Mouse (Mus musculus) heart, embryonic 13.5 days (tissue): ENCODE measurements around the gene Agbl4. TPM values are rescaled to one million over a fixed set of nuclear protein-coding genes. Genes with fewer than 3 reads are reported as not detected.
A peak's percentile ranks its signal among the peaks of the same experiment; 100 is the strongest.

Experiments
- ATAC-seq: fragments of 200-750 bp; cut with Nextera tagmentation; 2 replicates; pipeline ENCODE4 v1.8.0; 2017; ENCODE audit warnings: moderate TSS enrichment; ENCODE audit not compliant: insufficient number of reproducible peaks, low FRiP score, low TSS enrichment; ENCODE audit errors: extremely low read depth
- H3K27ac ChIP-seq: fragments of 300-500 bp; sonication (generic); replicated peaks from 2 replicates; pipeline ENCODE4 v1.5.1; 2015; ENCODE audit warnings: moderate library complexity, mild to moderate bottlenecking, inconsistent platforms
- H3K27me3 ChIP-seq: fragments of 300-500 bp; sonication (generic); replicated peaks from 2 replicates; pipeline ENCODE4 v1.6.1; 2015; ENCODE audit warnings: mild to moderate bottlenecking, inconsistent platforms
- H3K36me3 ChIP-seq: fragments of 300-500 bp; sonication (generic); 2 replicates; pipeline ENCODE4 v1.6.1; 2015; ENCODE audit warnings: mild to moderate bottlenecking, inconsistent platforms
- H3K4me1 ChIP-seq: fragments of 300-500 bp; sonication (generic); 2 replicates; pipeline ENCODE4 v1.6.1; 2015; ENCODE audit warnings: inconsistent platforms
- H3K4me2 ChIP-seq: fragments of 300-500 bp; sonication (generic); 2 replicates; pipeline ENCODE4 v1.6.1; 2015; ENCODE audit warnings: inconsistent platforms, mild to moderate bottlenecking, moderate library complexity
- H3K4me3 ChIP-seq: fragments of 300-500 bp; sonication (generic); 2 replicates; pipeline ENCODE4 v1.5.1; 2015; ENCODE audit warnings: moderate library complexity, mild to moderate bottlenecking, inconsistent platforms
- H3K9ac ChIP-seq: fragments of 300-500 bp; sonication (generic); 2 replicates; pipeline ENCODE4 v1.6.1; 2015; ENCODE audit warnings: inconsistent platforms, mild to moderate bottlenecking, moderate library complexity
- H3K9me3 ChIP-seq: fragments of 300-500 bp; sonication (generic); 2 replicates; pipeline ENCODE4 v1.6.1; 2016; ENCODE audit warnings: inconsistent platforms
- WGBS: fragments of 180-500 bp; shearing (Covaris S2); methylation state at CpG from one replicate; pipeline ENCODE4 v1.1.7; 2015; ENCODE audit warnings: mixed read lengths; 5-methylcytosine and 5-hydroxymethylcytosine counted together
- polyA plus RNA-seq: library from polyadenylated mRNA; unstranded; fragments of >200 nt; fragmentation: Nextera tagmentation; extraction: Ambion mirVana; gene quantifications from 2 replicates; pipeline ENCODE4 v1.2.1, GENCODE M21; 2015

Agbl4 gene
- polyA plus RNA-seq, 1 experiment from 2014 or later, result 0.94 TPM

GRCm38 (mm10) chr4:111400676-111401075 is 1003.2 kb downstream of the Agbl4 start:
- Histone ChIP-seq H3K9ac (no peak overlapping the region), H3K4me2 (no peak overlapping the region), H3K27me3 (no peaks in the 10 kb centered on the region), H3K9me3 (no peaks in the 10 kb centered on the region), H3K27ac (no peak overlapping the region), H3K4me1 (no peaks in the 10 kb centered on the region), H3K36me3 (no peaks in the 10 kb centered on the region), H3K4me3 (no peak overlapping the region)
- no peak for ATAC-seq
- 48% methylated on average over 2 of the region's 2 CpGs for WGBS

- H3K36me3 ChIP-seq, result no peaks in the 10 kb centered on the region
- no peak for ATAC-seq
- H3K9ac ChIP-seq, result no peak overlapping the region
- 54% methylated on average over 1 of the region's 1 CpGs for WGBS
- no peaks in the 10 kb centered on the region for H3K27me3 ChIP-seq
- H3K9me3 ChIP-seq, result no peaks in the 10 kb centered on the region
- no peaks in the 10 kb centered on the region for H3K4me1 ChIP-seq
- no peak overlapping the region for H3K4me3 ChIP-seq
- no peak overlapping the region for H3K4me2 ChIP-seq
- no peak overlapping the region for H3K27ac ChIP-seq
Measured at GRCm38 (mm10) chr4:111403243-111403642, 1005.8 kb downstream of the Agbl4 start.

- no peaks in the 10 kb centered on the region for H3K27me3 ChIP-seq
- no peak overlapping the region for H3K9ac ChIP-seq
- no peak overlapping the region for H3K4me2 ChIP-seq
- WGBS, result 76% methylated on average over 4 of the region's 4 CpGs
- H3K4me3 ChIP-seq, result no peak overlapping the region
- no peak overlapping the region for H3K27ac ChIP-seq
- no peak for ATAC-seq
- H3K36me3 ChIP-seq, result no peaks in the 10 kb centered on the region
- H3K4me1 ChIP-seq, result peaks cover 8% of the 10 kb centered on the region
- H3K9me3 ChIP-seq, result no peaks in the 10 kb centered on the region
Measured at GRCm38 (mm10) chr4:111410731-111411130, 1013.3 kb downstream of the Agbl4 start.

- peak overlapping the region; percentile 88 for H3K9ac ChIP-seq
Measured at GRCm38 (mm10) chr4:111414399-111414798, 1016.9 kb downstream of the Agbl4 start.

GRCm38 (mm10) chr4:111414818-111415488 is 1017.5 kb downstream of the Agbl4 start, which contains the start of gene Bend5:
Gene Bend5, plus strand, starts transcription at chr4:111415006.
- H3K27ac ChIP-seq, result peak within 1 kb of the TSS; percentile 74
- ATAC-seq, result peak; percentile 85
- H3K9ac ChIP-seq, result peak within 1 kb of the TSS; percentile 88
- no peaks in the 10 kb centered on the region for H3K9me3 ChIP-seq
- H3K4me2 ChIP-seq, result peak within 1 kb of the TSS; percentile 75
- no peaks in the 10 kb centered on the region for H3K27me3 ChIP-seq
- WGBS, result under 1% methylated on average over 64 of the region's 66 CpGs
- H3K36me3 ChIP-seq, result peaks cover 24% of the 10 kb centered on the region
- peaks cover 30% of the 10 kb centered on the region for H3K4me1 ChIP-seq
- peak within 1 kb of the TSS; percentile 71 for H3K4me3 ChIP-seq

More at GRCm38 (mm10) chr4:111414399-111414798, 1016.9 kb downstream of the Agbl4 start:
- ATAC-seq, result no peak
- H3K4me1 ChIP-seq, result peaks cover 27% of the 10 kb centered on the region
- H3K36me3 ChIP-seq, result peaks cover 23% of the 10 kb centered on the region
- H3K4me2 ChIP-seq, result peak overlapping the region; percentile 75
- H3K27me3 ChIP-seq, result no peaks in the 10 kb centered on the region
- peak overlapping the region; percentile 71 for H3K4me3 ChIP-seq
- 1% methylated on average over 6 of the region's 6 CpGs for WGBS
- H3K27ac ChIP-seq, result peak overlapping the region; percentile 74; the same call in 1 of the 2 replicates
- H3K9me3 ChIP-seq, result no peaks in the 10 kb centered on the region

GRCm38 (mm10) chr4:111416126-111416525 is 1018.7 kb downstream of the Agbl4 start:
- Histone ChIP-seq H3K9me3 (no peaks in the 10 kb centered on the region), H3K27ac (no peak overlapping the region), H3K9ac (peak overlapping the region; percentile 88), H3K4me1 (peaks cover 30% of the 10 kb centered on the region), H3K36me3 (peaks cover 28% of the 10 kb centered on the region), H3K27me3 (no peaks in the 10 kb centered on the region), H3K4me2 (peak overlapping the region; percentile 75), H3K4me3 (peak overlapping the region; percentile 71)
- ATAC-seq, result no peak
- 52% methylated on average over 3 of the region's 3 CpGs for WGBS

GRCm38 (mm10) chr4:111416551-111416950 is 1019.1 kb downstream of the Agbl4 start:
- peaks cover 30% of the 10 kb centered on the region for H3K4me1 ChIP-seq
- H3K9ac ChIP-seq, result no peak overlapping the region
- H3K36me3 ChIP-seq, result peaks cover 28% of the 10 kb centered on the region
- H3K27ac ChIP-seq, result no peak overlapping the region
- ATAC-seq, result no peak
- H3K27me3 ChIP-seq, result no peaks in the 10 kb centered on the region
- WGBS, result 55% methylated on average over 3 of the region's 3 CpGs
- peak overlapping the region; percentile 71; the same call in 1 of the 2 replicates for H3K4me3 ChIP-seq
- peak overlapping the region; percentile 75 for H3K4me2 ChIP-seq
- H3K9me3 ChIP-seq, result no peaks in the 10 kb centered on the region

GRCm38 (mm10) chr4:111417716-111418115 is 1020.3 kb downstream of the Agbl4 start:
- H3K27me3 ChIP-seq, result no peaks in the 10 kb centered on the region
- H3K4me1 ChIP-seq, result peaks cover 38% of the 10 kb centered on the region
- no peak for ATAC-seq
- H3K36me3 ChIP-seq, result peaks cover 28% of the 10 kb centered on the region
- no peak overlapping the region for H3K4me3 ChIP-seq
- H3K9me3 ChIP-seq, result no peaks in the 10 kb centered on the region
- no peak overlapping the region for H3K9ac ChIP-seq
- WGBS, result 84% methylated on average over 5 of the region's 5 CpGs
- no peak overlapping the region for H3K27ac ChIP-seq
- no peak overlapping the region for H3K4me2 ChIP-seq

- WGBS, result 62% methylated on average over 1 of the region's 1 CpGs
- H3K27ac ChIP-seq, result no peak overlapping the region
- H3K9me3 ChIP-seq, result no peaks in the 10 kb centered on the region
- H3K36me3 ChIP-seq, result peaks cover 28% of the 10 kb centered on the region
- no peak for ATAC-seq
- no peak overlapping the region for H3K4me2 ChIP-seq
- H3K27me3 ChIP-seq, result no peaks in the 10 kb centered on the region
- H3K9ac ChIP-seq, result no peak overlapping the region
- H3K4me1 ChIP-seq, result peaks cover 35% of the 10 kb centered on the region
- no peak overlapping the region for H3K4me3 ChIP-seq
Measured at GRCm38 (mm10) chr4:111419476-111419875, 1022.0 kb downstream of the Agbl4 start.

GRCm38 (mm10) chr4:111420031-111420430 is 1022.6 kb downstream of the Agbl4 start:
- Histone ChIP-seq H3K9me3 (no peaks in the 10 kb centered on the region), H3K4me1 (peaks cover 40% of the 10 kb centered on the region), H3K4me2 (no peak overlapping the region), H3K36me3 (peaks cover 28% of the 10 kb centered on the region), H3K27ac (no peak overlapping the region), H3K27me3 (no peaks in the 10 kb centered on the region), H3K4me3 (no peak overlapping the region), H3K9ac (no peak overlapping the region)
- ATAC-seq, result no peak
- 73% methylated on average over 3 of the region's 3 CpGs for WGBS

- H3K36me3 ChIP-seq, result peaks cover 28% of the 10 kb centered on the region
- H3K9ac ChIP-seq, result no peak overlapping the region
- WGBS, result 76% methylated on average over 4 of the region's 4 CpGs
- H3K9me3 ChIP-seq, result no peaks in the 10 kb centered on the region
- ATAC-seq, result no peak
- H3K27me3 ChIP-seq, result no peaks in the 10 kb centered on the region
- H3K4me2 ChIP-seq, result no peak overlapping the region
- H3K4me1 ChIP-seq, result peaks cover 41% of the 10 kb centered on the region
- H3K27ac ChIP-seq, result no peak overlapping the region
- H3K4me3 ChIP-seq, result no peak overlapping the region
Measured at GRCm38 (mm10) chr4:111420955-111421354, 1023.5 kb downstream of the Agbl4 start.

GRCm38 (mm10) chr4:111421785-111422184 is 1024.3 kb downstream of the Agbl4 start:
- H3K9me3 ChIP-seq, result no peaks in the 10 kb centered on the region
- no peak overlapping the region for H3K4me3 ChIP-seq
- no peak for ATAC-seq
- H3K9ac ChIP-seq, result no peak overlapping the region
- H3K4me1 ChIP-seq, result peaks cover 32% of the 10 kb centered on the region
- H3K4me2 ChIP-seq, result no peak overlapping the region
- H3K27me3 ChIP-seq, result no peaks in the 10 kb centered on the region
- 66% methylated on average over 6 of the region's 6 CpGs for WGBS
- no peak overlapping the region for H3K27ac ChIP-seq
- H3K36me3 ChIP-seq, result peaks cover 28% of the 10 kb centered on the region
